Mouse (Mus musculus) heart, postnatal 0 days (tissue): ENCODE measurements around the gene Lage3. TPM values are rescaled to one million over a fixed set of nuclear protein-coding genes. Genes with fewer than 3 reads are reported as not detected.
A peak's percentile ranks its signal among the peaks of the same experiment; 100 is the strongest.

Source experiments
- ATAC-seq: fragments of 200-750 bp; cut with Nextera tagmentation; 2 replicates; pipeline ENCODE4 v1.8.0; 2017; ENCODE audit warnings: low read depth, moderate number of reproducible peaks, moderate library complexity; ENCODE audit not compliant: insufficient read depth
- DNase-seq: peaks from one replicate; pipeline ENCODE4 v3.0.0-alpha.2; 2016; ENCODE audit warnings: low spot score
- H3K27ac ChIP-seq: fragments of 300-500 bp; sonication (generic); 2 replicates; pipeline ENCODE4 v1.5.1; 2014; ENCODE audit warnings: low read depth, mild to moderate bottlenecking
- H3K27me3 ChIP-seq: fragments of 300-500 bp; sonication (generic); 2 replicates; pipeline ENCODE4 v1.6.1; 2014; ENCODE audit warnings: low read length, mixed read lengths; ENCODE audit not compliant: control insufficient read depth, insufficient read depth
- H3K36me3 ChIP-seq: fragments of 300-500 bp; sonication (generic); replicated peaks from 2 replicates; pipeline ENCODE4 v1.6.1; 2014; ENCODE audit warnings: low read length, mixed read lengths; ENCODE audit not compliant: control insufficient read depth, insufficient read depth
- H3K4me1 ChIP-seq: fragments of 300-500 bp; sonication (generic); 2 replicates; pipeline ENCODE4 v1.6.1; 2014; ENCODE audit warnings: antibody characterized with exemption; ENCODE audit not compliant: control insufficient read depth, insufficient read depth
- H3K4me2 ChIP-seq: fragments of 300-500 bp; sonication (generic); 2 replicates; pipeline ENCODE4 v1.6.1; 2014; ENCODE audit warnings: low read depth, mild to moderate bottlenecking, low read length, moderate library complexity
- H3K4me3 ChIP-seq: fragments of 300-500 bp; sonication (generic); 2 replicates; pipeline ENCODE4 v1.5.1; 2014; ENCODE audit warnings: low read depth, low read length
- H3K9ac ChIP-seq: fragments of 300-500 bp; sonication (generic); replicated peaks from 2 replicates; pipeline ENCODE4 v1.6.1; 2014; ENCODE audit warnings: low read depth, low read length, mixed read lengths
- H3K9me3 ChIP-seq: fragments of 300-500 bp; sonication (generic); replicated peaks from 2 replicates; pipeline ENCODE4 v1.6.1; 2016; ENCODE audit warnings: low read length; ENCODE audit not compliant: control insufficient read depth
- CTCF ChIP-seq: IDR thresholded peaks from 2 replicates; pipeline ENCODE4 v1.5.1; 2016; ENCODE audit warnings: antibody characterized with exemption, control low read depth, low read depth
- EP300 ChIP-seq: IDR thresholded peaks from 2 replicates; pipeline ENCODE4 v1.6.1; 2016; ENCODE audit warnings: antibody characterized with exemption, low read depth
- WGBS: fragments of 180-500 bp; shearing (Covaris S2); extraction: QIAGEN DNeasy Blood & Tissue Kit; methylation state at CpG from one replicate; pipeline ENCODE4 v1.1.7; 2014; 5-methylcytosine and 5-hydroxymethylcytosine counted together
- polyA plus RNA-seq: library from polyadenylated mRNA; unstranded; fragments of >200 nt; fragmentation: Nextera tagmentation; extraction: Ambion mirVana; gene quantifications from 2 replicates; pipeline ENCODE4 v1.2.1, GENCODE M21; 2015
- total RNA-seq: library from RNA; depleted of rRNA; stranded (reverse); fragments of >200 nt; gene quantifications from 2 replicates; pipeline ENCODE4 v1.2.3, GENCODE M21; 2014; ENCODE audit warnings: low replicate concordance; rRNA removed

Gene Lage3
- total RNA-seq (61.1 and 76.7 TPM in 2 replicates), polyA plus RNA-seq (83.9 and 94.9 TPM in 2 replicates)

DNA sequence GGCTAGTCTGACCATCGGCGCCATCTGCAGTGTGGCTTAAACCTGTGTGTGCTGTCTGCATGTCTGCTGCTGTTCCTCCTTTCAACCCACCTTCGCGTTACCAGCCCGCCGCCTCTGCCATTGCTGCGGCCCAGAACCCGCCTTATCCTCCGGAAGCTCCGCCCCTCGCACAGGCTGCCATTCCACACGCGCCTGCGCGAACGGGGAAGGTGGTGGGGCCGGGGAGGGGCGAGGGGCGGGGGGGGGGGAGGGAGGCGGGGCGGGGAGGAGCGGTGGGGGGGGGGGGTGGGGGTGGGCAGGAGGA, at the start of gene Lage3:
Gene Lage3, minus strand, starts transcription at position 152 of the 304 bp plus-strand sequence.
- Histone ChIP-seq H3K9me3 (no peaks in the 10 kb centered on the region), H3K4me1 (no peaks in the 10 kb centered on the region), H3K27me3 (no peaks in the 10 kb centered on the region), H3K27ac (peak within 1 kb of the TSS; percentile 30), H3K9ac (peak within 1 kb of the TSS; percentile 60), H3K4me3 (peak within 1 kb of the TSS; percentile 54), H3K36me3 (no peaks in the 10 kb centered on the region), H3K4me2 (peak within 1 kb of the TSS; percentile 67)
- peak; percentile 92 for ATAC-seq
- TF ChIP-seq EP300 (no peak), CTCF (no peak)
- WGBS: 9% methylated on average over 9 of the region's 22 CpGs
- DNase-seq: peak; percentile 65

DNA sequence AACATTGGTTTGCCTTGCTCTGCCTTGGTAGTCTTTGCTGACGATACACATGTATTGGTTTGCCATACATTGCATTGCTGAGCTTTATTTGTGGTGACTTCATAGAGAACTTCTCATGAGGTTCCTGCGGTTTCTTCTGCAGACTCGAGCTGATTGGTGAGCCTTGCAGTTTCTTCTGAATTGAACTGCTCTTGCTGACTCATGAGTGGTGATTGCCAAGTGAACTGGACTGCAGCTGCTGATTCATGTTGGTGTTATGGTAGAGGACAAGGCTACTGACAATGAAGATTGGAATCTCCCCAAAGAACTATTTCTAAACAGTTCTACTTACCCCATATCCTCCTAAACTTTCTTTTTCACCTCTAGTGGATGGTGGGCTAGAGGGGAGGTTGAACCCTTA, 46.7 kb upstream of the Lage3 start:
- 73% methylated on average over 3 of the region's 3 CpGs for WGBS
- no peak for ATAC-seq

DNA sequence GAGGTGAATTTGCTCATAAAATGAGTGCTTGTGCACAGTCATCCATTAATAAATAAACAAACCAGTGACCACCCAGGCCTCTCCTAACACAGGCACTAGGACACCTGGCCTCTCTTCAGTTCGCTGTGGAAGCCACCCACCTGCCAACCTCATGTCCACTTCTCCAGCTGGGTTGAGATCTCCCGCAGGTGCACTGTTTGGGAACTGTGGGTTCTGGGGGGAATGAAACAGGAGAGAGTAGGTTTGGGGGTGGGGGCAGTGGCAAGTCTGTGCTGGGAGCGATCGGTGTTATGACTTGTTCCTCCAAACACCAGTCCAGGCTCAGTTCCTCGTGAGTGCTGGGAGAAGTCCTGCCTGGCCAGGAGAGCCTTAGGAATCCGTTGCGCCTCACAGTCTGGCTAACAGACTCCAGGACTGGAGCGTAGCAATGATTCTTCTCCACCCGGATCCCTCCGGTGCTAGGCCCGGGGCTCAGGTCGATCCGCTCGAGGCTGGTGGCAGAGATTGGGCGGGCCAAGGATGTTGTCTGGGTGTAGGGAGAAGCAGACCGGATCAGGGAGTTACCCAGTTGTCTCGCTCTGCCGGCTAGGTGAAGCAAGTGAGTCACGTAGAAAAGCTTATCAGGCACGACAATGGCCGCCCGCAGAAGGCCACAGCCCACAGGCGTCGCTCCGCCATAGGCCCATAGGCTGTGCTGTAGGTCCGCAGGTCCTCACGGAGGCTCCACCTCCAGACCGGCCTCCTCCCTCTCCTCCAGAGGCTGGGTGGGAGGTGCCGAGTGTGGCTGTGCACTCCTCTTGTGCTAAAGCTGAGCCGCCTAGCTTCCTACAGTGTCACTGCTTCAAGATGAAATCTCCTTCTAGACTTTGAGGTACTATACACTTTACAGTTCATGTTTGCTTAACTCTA, 39.4 kb upstream of the Lage3 start, which contains the start of the genes Fam3a and Ikbkg:
Gene Fam3a, minus strand, starts transcription at position 738 of the 909 bp plus-strand sequence.
Gene Ikbkg, plus strand, starts transcription at position 756 of the 909 bp plus-strand sequence.
- Histone ChIP-seq H3K36me3 (no peaks in the 10 kb centered on the region), H3K27me3 (no peaks in the 10 kb centered on the region), H3K4me1 (no peaks in the 10 kb centered on the region), H3K4me2 (peak within 1 kb of the TSS; percentile 69), H3K4me3 (peak within 1 kb of the TSS; percentile 61), H3K9me3 (no peaks in the 10 kb centered on the region), H3K9ac (peak within 1 kb of the TSS; percentile 78), H3K27ac (peak within 1 kb of the TSS; percentile 91)
- TF ChIP-seq EP300: 0 out of 2 replicates have a peak, but pooled peaks have one; percentile 48
- TF ChIP-seq CTCF: peak; percentile 46
- ATAC-seq: peak; percentile 100
- WGBS: 17% methylated on average over 30 of the region's 30 CpGs
- peak; percentile 84 for DNase-seq

More for the DNA sequence above, 46.7 kb upstream of the Lage3 start:
- no peak for DNase-seq
- Histone ChIP-seq H3K4me1 (no peaks in the 10 kb centered on the region), H3K27me3 (no peaks in the 10 kb centered on the region), H3K9ac (no peak overlapping the region), H3K27ac (no peak overlapping the region), H3K4me2 (no peak overlapping the region), H3K4me3 (no peak overlapping the region), H3K36me3 (no peaks in the 10 kb centered on the region), H3K9me3 (no peaks in the 10 kb centered on the region)
- TF ChIP-seq EP300: no peak
- no peak for TF ChIP-seq CTCF

DNA sequence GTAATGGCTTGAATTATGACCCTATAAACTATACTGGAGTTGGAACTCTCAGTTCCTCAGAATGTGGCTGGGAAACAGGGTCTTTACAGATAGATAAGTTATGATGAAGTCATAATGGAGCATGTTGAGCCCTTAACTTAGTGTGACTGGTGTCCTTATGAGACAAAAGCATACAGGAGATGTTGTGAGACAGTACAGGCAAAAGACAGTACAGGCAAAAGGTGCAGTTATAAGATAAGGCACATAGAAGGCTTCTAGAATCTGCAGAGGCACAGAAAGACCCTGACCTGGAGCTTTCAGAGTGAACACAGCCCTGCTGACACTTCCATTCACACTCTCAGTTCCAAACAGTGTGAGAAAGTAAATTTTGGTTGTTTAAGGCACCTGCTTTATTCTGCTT, 34.7 kb upstream of the Lage3 start:
- H3K4me1 ChIP-seq: no peaks in the 10 kb centered on the region
- DNase-seq: no peak
- TF ChIP-seq EP300 (no peak), CTCF (no peak)

DNA sequence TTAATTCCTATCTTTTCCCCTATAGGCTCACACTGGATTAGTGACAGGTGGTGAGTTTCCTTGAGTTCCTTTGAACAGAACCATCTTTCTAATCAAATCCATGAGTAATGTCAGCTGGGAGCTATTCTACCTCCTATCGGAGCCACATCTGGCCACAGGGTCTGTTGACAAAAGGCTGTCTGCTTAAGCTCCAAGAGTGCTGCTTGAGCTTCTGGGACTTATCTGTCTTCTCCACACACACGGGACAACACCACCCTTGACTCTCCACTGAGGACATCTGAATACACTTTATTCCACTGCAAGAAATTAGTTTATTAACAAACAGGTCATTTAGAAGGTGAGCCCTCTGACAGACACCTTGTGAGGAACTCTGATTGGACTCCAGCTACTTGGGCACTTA, 31.0 kb upstream of the Lage3 start:
- no peaks in the 10 kb centered on the region for H3K27me3 ChIP-seq
- no peak overlapping the region for H3K4me2 ChIP-seq
- H3K4me1 ChIP-seq: no peaks in the 10 kb centered on the region
- H3K9me3 ChIP-seq: no peaks in the 10 kb centered on the region
- 65% methylated on average over 2 of the region's 2 CpGs for WGBS
- no peak overlapping the region for H3K9ac ChIP-seq
- no peak for ATAC-seq
- H3K27ac ChIP-seq: no peak overlapping the region
- H3K4me3 ChIP-seq: no peak overlapping the region
- no peak for TF ChIP-seq CTCF
- no peak for TF ChIP-seq EP300
- no peak for DNase-seq
- H3K36me3 ChIP-seq: 0 out of 2 replicates have a peak, but pooled peaks cover 6% of the 10 kb centered on the region

More for the DNA sequence above, 34.7 kb upstream of the Lage3 start:
- no peaks in the 10 kb centered on the region for H3K27me3 ChIP-seq
- no peak overlapping the region for H3K9ac ChIP-seq
- no peak for ATAC-seq
- no peaks in the 10 kb centered on the region for H3K9me3 ChIP-seq
- H3K36me3 ChIP-seq: 0 out of 2 replicates have a peak, but pooled peaks cover 6% of the 10 kb centered on the region
- no peak overlapping the region for H3K4me2 ChIP-seq
- no peak overlapping the region for H3K4me3 ChIP-seq
- H3K27ac ChIP-seq: no peak overlapping the region
